Mouse (Mus musculus): ENCODE data around the gene Foxp4. TPM values are rescaled to one million over a fixed set of nuclear protein-coding genes. Genes with fewer than 3 reads are reported as not detected.

The Foxp4 gene
- polyA plus RNA-seq, 1 experiment from 2014 or later = 27.2 TPM

DNA sequence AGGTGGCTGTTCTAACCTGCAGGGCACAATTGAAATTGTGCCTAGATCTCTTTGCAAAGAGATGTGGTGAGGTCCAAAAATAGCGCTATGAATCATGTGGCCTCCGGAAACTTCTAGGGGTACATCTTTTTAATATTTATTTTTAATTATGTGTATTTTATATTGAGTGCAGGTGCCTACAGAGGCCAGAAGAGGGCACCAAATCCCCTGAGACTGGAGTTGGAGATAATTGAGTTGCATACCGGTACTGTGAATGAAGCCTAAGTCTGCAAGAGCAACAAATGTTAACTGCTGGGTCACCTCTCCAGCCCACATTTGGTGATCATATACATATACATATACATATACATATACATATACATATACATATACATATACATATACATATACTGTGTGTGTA, 22.7 kb downstream of the Foxp4 start:
- Histone ChIP-seq H3K27me3 (ENCODE audit: low read depth, poor library complexity, severe bottlenecking) (peaks cover 39% of the 10 kb centered on the region), H3K4me3 (no peak overlapping the region), H3K9me3 (replicated peaks) (no peaks in the 10 kb centered on the region), H3K27ac (no peak overlapping the region), H3K4me1 (peaks cover 60% of the 10 kb centered on the region), H3K36me3 (peaks cover 61% of the 10 kb centered on the region)
- no peak for DNase-seq (ENCODE audit: low spot score)
- WGBS = 72% methylated on average over 3 of the region's 3 CpGs

DNA sequence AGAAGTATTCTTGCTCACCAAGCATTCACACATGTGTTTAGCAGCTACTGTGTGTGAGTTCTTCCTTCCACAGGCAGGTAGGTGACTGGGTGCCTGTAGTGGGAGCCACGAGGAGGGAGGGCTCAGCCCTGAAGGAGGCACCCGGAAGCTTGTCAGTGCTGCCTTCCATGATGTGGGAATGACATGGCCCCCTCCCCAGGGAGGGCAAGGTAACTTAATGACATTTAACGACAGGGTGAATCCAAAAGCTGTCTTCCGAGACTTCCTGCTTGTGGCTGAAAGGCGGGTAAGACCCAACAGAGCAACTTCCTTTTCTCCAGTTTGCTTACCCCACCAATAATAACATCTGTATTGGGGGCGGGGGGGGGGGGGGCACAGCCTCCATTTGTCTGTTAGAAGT, 23.7 kb downstream of the Foxp4 start:
- 65% methylated on average over 6 of the region's 6 CpGs for WGBS
- Histone ChIP-seq H3K9me3 (replicated peaks) (no peaks in the 10 kb centered on the region), H3K27ac (no peak overlapping the region), H3K4me1 (peaks cover 56% of the 10 kb centered on the region), H3K27me3 (ENCODE audit: low read depth, poor library complexity, severe bottlenecking) (peaks cover 32% of the 10 kb centered on the region), H3K36me3 (peaks cover 68% of the 10 kb centered on the region), H3K4me3 (no peak overlapping the region)
- no peak for DNase-seq (ENCODE audit: low spot score)

DNA sequence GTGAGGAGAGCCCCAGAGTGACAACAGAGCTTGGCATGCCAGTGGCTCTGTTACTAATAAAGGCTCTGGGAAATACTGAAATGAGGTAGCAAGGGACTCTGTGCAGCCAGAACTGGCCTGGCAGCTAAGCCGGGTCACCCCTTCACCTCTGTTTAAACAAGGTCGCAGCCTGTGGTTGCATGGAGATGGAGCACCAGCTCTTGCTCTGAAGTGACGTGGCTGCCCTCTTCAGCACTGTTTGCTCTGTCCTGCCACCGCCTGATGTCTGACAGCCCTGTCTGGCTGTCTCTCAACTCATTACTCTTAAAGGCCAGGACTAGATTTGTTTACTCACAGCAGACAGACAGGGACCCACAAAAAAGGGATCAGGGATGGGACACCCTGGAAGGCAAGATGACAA, 25.3 kb downstream of the Foxp4 start:
- Histone ChIP-seq H3K4me3 (no peak overlapping the region), H3K27ac (peak overlapping the region; percentile 66; the same call in 1 of the 2 replicates), H3K9me3 (replicated peaks) (no peaks in the 10 kb centered on the region), H3K27me3 (ENCODE audit: low read depth, poor library complexity, severe bottlenecking) (peaks cover 16% of the 10 kb centered on the region; the same call in 1 of the 2 replicates), H3K36me3 (peaks cover 75% of the 10 kb centered on the region), H3K4me1 (peaks cover 43% of the 10 kb centered on the region)
- WGBS = 23% methylated on average over 4 of the region's 4 CpGs
- no peak for DNase-seq (ENCODE audit: low spot score)

DNA sequence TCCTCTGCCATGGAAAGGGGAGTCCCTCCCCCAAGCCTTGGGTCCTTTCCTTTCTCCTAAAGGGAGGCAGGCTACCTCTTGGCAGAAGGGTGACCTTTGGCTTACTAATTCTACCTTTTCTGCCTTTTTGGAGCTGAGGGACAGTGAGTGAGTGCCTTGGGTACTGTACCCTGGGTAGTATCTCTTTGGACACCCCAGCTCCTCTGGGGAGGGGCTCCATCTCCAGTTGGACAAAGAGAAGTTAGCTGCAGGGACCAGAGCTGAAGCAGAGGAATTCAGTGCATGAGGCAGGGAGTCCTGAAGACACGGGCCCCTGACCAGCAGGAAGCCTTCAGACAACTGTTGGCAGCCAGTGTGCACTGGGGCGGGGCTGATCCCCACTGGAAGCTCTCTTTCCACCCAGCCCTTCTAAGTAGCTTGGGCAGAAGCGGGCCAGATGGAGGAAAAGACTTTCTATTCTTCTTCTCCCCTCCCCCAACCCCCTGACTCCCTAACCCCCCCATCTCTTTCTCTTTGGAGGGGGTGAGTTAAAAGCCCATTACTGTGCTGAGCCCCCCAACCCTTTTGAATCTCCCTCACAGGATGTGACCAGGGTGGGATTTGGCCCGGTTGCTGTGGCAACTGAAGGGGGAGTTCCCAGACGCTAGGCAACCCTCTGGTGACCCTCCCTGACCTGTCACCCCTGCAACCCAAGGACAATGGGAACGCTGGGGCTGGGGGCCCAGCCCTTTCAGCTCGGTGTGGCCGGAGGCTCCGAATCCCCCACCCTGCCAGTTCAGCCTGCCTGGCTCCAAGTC, 26.3 kb downstream of the Foxp4 start:
- peaks cover 74% of the 10 kb centered on the region for H3K36me3 ChIP-seq
- H3K27me3 ChIP-seq (ENCODE audit: low read depth, poor library complexity, severe bottlenecking) = peaks cover 6% of the 10 kb centered on the region; the same call in 1 of the 2 replicates
- H3K9me3 ChIP-seq (replicated peaks) = no peaks in the 10 kb centered on the region
- WGBS = 4% methylated on average over 9 of the region's 9 CpGs
- peaks cover 41% of the 10 kb centered on the region for H3K4me1 ChIP-seq
- no peak for DNase-seq (ENCODE audit: low spot score)
- H3K4me3 ChIP-seq = peak overlapping the region; percentile 24
- peak overlapping the region; percentile 66 for H3K27ac ChIP-seq

DNA sequence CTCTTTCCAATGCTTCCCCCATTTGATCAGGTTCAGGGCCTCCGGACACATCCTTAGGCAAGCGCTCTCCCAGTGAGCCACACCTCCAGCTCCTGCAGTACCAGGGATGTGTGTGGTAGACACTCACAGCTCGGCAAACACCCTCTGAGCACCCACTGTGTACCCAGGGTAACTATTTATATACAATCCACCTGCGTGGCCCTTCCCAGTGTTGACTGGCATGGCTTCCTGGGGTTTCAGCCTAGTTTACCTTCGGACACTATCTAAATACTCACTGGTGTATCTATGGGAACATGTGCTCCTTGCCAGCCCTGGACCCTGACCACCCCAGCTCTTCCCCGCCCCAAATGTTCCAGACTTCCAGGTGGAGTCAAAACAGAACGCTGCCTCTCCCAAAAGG, 34.7 kb downstream of the Foxp4 start:
- H3K27me3 ChIP-seq (ENCODE audit: low read depth, poor library complexity, severe bottlenecking) = no peaks in the 10 kb centered on the region
- peaks cover 50% of the 10 kb centered on the region for H3K4me1 ChIP-seq
- H3K9me3 ChIP-seq (replicated peaks) = no peaks in the 10 kb centered on the region
- H3K36me3 ChIP-seq = peaks cover 82% of the 10 kb centered on the region
- DNase-seq (ENCODE audit: low spot score) = no peak
- H3K27ac ChIP-seq = no peak overlapping the region
- 73% methylated on average over 7 of the region's 7 CpGs for WGBS
- H3K4me3 ChIP-seq = no peak overlapping the region

DNA sequence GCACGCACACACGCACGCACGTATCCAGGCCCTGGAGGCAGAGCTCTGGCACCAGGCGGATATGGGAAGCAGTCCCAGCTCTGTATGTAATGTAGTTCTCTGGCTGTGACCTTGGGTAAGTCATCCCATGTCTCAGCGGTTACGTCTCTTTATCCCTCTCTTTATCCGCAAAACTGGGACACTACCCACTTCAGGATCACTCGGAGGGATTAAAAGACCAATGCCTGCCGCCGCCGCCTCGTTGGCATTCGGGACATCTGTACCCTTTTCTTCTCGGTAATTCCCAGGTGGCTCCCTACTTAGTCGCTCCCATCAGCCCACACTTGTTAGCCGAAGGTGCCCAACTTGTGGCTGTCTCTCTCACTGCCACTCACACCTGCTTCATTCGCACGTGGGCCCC, 35.2 kb downstream of the Foxp4 start:
- no peak for DNase-seq (ENCODE audit: low spot score)
- H3K27ac ChIP-seq = no peak overlapping the region
- H3K27me3 ChIP-seq (ENCODE audit: low read depth, poor library complexity, severe bottlenecking) = no peaks in the 10 kb centered on the region
- H3K4me1 ChIP-seq = peaks cover 50% of the 10 kb centered on the region
- no peaks in the 10 kb centered on the region for H3K9me3 ChIP-seq (replicated peaks)
- 71% methylated on average over 19 of the region's 19 CpGs for WGBS
- peaks cover 82% of the 10 kb centered on the region for H3K36me3 ChIP-seq
- H3K4me3 ChIP-seq = no peak overlapping the region

DNA sequence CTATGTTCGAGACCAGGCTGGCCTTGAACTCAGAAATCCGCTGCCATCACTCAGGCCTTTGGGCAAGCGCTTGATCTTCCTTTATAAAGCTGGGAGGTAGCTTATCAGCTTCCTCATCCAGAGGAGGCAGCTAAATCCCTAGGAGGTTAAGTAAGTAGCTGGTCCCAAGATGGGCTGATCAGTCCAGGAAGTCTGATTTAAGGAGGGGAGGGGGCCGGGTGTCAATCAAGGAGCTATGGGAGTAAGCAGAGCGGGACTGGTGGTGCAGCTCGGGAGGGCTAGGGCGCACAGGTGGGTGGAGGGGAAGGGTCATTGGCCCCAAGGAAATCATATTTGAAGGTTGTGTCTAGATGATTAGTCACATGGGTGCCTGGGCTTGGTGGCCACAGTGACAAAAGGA, 35.8 kb downstream of the Foxp4 start:
- H3K27ac ChIP-seq = no peak overlapping the region; the same call in 1 of the 2 replicates
- peaks cover 56% of the 10 kb centered on the region for H3K4me1 ChIP-seq
- H3K27me3 ChIP-seq (ENCODE audit: low read depth, poor library complexity, severe bottlenecking) = no peaks in the 10 kb centered on the region
- H3K36me3 ChIP-seq = peaks cover 82% of the 10 kb centered on the region
- no peaks in the 10 kb centered on the region for H3K9me3 ChIP-seq (replicated peaks)
- DNase-seq (ENCODE audit: low spot score) = no peak
- 77% methylated on average over 7 of the region's 7 CpGs for WGBS
- no peak overlapping the region for H3K4me3 ChIP-seq

DNA sequence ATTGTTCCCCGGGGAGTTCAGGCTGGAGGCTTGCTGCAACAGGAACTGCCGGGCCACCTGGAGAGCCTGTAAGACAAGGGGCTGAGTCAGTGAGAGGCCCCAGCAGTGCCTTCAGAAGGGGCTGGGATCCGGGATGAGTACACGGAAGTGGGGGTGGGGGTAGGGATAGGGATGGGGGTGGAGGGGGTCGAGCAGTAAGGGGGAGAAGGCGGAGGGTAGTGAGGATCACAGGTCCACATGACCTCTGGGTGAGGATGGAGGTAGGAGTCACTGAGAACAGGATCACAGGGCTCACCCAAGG, 36.3 kb downstream of the Foxp4 start:
- H3K36me3 ChIP-seq = peaks cover 84% of the 10 kb centered on the region
- H3K4me1 ChIP-seq = peaks cover 57% of the 10 kb centered on the region
- no peaks in the 10 kb centered on the region for H3K27me3 ChIP-seq (ENCODE audit: low read depth, poor library complexity, severe bottlenecking)
- DNase-seq (ENCODE audit: low spot score) = no peak
- WGBS = 7% methylated on average over 6 of the region's 6 CpGs
- H3K27ac ChIP-seq = peak overlapping the region; percentile 80
- no peaks in the 10 kb centered on the region for H3K9me3 ChIP-seq (replicated peaks)
- peak overlapping the region; percentile 23; the same call in 1 of the 2 replicates for H3K4me3 ChIP-seq

DNA sequence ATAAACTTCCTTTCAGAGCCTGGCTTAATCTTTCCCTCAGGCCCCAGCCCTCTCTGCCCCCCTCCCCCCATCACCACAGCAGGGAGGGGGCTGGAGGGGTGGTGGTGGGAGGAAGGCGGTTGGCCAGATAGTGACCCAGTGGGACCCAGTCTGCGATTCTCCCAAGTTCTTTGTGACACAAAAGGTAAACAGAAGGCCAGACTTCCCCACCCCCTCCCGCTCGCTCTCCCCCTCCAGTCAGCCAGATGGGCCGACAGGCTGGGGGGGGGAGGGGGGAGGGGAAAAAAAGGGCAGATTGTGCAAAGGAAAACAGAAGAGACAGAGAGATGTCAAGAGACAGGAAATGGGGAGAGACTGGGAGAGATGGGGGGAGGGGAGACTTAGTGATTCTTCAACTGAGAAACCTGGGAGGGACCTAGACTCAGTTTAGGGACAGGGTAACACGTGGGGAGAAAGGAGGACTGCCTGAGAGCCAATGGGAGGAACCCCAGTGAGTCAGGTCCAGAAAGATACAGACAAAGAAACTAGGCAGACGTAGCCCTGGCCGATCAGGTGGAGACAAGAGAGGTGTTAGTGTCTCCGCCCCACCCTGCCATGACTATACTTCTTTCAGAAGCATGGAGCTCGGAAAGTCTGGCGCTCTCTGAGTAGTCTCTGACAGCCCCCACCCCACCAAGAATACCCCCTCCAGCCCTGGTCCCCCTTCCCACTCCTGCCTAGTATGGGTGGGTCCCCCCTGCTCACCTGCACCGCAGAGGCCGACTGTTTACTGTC, 36.9 kb downstream of the Foxp4 start:
- DNase-seq (ENCODE audit: low spot score) = no peak
- Histone ChIP-seq H3K27ac (peak overlapping the region; percentile 80), H3K9me3 (replicated peaks) (no peaks in the 10 kb centered on the region), H3K4me3 (peak overlapping the region; percentile 23), H3K4me1 (peaks cover 62% of the 10 kb centered on the region), H3K36me3 (peaks cover 83% of the 10 kb centered on the region), H3K27me3 (ENCODE audit: low read depth, poor library complexity, severe bottlenecking) (no peaks in the 10 kb centered on the region)
- 11% methylated on average over 13 of the region's 13 CpGs for WGBS

DNA sequence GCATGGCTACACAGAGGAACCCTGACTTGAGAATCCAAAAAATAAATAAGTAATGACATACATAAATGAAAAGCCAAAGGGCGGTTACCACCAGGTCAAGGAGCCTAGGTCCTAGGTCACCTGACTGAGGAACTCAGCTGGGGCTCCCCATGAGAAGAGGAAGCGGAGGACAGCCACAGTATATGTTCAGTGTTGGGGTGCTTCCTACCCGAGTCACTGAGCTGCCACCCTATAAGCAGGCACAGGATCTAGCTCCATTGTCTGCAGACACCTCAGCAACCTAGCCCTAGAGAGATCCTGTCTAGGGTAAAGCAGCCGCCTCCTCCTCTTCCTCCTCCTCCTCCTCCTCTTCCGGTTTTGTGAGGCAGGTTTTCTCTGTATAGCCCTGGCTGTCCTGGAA, 41.3 kb downstream of the Foxp4 start:
- Histone ChIP-seq H3K36me3 (peaks cover 92% of the 10 kb centered on the region), H3K27me3 (ENCODE audit: low read depth, poor library complexity, severe bottlenecking) (peaks cover 18% of the 10 kb centered on the region), H3K4me3 (no peak overlapping the region), H3K9me3 (replicated peaks) (no peaks in the 10 kb centered on the region), H3K27ac (no peak overlapping the region), H3K4me1 (peaks cover 76% of the 10 kb centered on the region)
- 82% methylated on average over 5 of the region's 5 CpGs for WGBS
- no peak for DNase-seq (ENCODE audit: low spot score)

DNA sequence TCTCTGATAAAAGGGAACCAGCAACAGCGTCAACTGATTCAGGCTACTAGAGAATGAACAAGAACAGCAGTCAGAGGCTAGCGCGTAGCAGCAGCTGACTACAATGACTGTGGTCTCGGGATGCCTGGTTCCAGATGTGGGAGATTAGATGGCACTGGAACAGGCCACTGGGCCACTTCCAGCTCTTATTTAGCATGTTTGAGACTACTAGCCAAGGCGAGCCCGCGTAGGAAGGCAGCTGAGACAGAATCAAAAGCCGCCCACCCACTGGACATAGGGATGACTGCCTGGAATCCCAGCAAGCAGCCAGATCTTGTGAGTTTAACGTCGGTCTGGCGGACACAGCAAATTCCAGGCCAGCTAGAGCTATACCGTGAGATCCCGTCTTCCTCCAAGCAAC, 43.1 kb downstream of the Foxp4 start:
- peak; percentile 60 for DNase-seq (ENCODE audit: low spot score)
- H3K4me3 ChIP-seq = no peak overlapping the region
- peak overlapping the region; percentile 40 for H3K27ac ChIP-seq
- peaks cover 36% of the 10 kb centered on the region for H3K27me3 ChIP-seq (ENCODE audit: low read depth, poor library complexity, severe bottlenecking)
- peaks cover 76% of the 10 kb centered on the region for H3K4me1 ChIP-seq
- WGBS = 61% methylated on average over 13 of the region's 13 CpGs
- H3K9me3 ChIP-seq (replicated peaks) = no peaks in the 10 kb centered on the region
- peaks cover 98% of the 10 kb centered on the region for H3K36me3 ChIP-seq

DNA sequence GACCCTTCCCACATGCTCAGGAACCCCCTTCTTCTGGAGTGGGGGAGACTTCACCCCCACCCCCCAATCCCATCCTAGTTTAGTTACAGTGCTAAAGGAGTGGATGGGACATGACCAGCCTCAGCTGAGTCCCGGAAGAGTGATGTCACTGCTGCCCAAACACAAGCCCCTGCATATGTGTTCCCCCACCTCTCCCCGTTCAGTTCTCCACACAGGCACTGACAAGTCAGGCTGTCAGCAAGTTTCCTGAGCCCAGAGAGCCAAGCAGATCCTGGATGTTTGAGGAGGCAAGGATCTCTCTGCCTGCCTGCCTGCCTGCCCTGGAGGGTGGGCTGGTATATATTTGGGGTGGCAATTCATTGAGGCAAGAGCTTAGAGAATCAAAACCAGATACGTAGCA, 45.2 kb downstream of the Foxp4 start:
- Histone ChIP-seq H3K9me3 (replicated peaks) (no peaks in the 10 kb centered on the region), H3K36me3 (peaks cover 98% of the 10 kb centered on the region), H3K4me3 (0 out of 2 replicates have a peak overlapping the region, but pooled peaks have one; percentile 29), H3K4me1 (peaks cover 93% of the 10 kb centered on the region), H3K27ac (peak overlapping the region; percentile 77; the same call in 1 of the 2 replicates), H3K27me3 (ENCODE audit: low read depth, poor library complexity, severe bottlenecking) (peaks cover 41% of the 10 kb centered on the region)
- WGBS = 13% methylated on average over 3 of the region's 3 CpGs
- peak; percentile 54 for DNase-seq (ENCODE audit: low spot score)

DNA sequence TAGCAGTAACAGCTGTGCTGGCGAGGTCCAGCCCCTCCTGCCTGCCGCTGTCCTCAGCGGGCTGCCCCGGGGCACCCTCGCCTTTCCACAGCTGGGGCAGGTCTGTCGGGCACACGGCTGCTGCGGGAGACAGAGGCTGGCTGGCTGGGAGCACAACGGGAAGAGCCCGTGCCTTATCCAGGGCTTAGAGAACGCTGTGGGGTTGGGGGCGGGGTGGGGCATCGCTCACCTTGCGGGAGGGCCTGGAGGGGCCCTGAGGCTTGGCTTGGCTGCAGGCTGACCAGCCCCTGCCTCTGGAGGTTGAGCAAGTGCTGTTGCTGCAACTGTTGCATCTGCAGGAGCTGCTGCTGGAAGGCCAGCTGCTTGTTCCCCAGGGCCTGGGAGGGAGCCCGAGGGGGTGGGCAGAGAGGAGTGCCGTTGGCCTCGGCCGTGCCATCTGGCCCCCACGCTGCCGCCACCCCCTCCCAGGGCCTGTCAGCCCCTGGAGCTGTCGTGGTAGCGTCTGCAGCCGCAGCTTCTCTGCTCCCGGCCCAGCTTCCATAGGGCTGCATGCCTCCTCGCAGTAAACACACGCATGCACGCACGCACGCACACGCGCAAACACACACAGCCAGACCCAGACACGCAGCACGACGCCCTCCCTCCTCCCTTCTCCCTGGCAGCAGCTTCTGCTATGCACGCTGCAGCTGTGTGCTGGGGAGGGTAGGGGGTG, 45.9 kb downstream of the Foxp4 start:
- WGBS = 6% methylated on average over 35 of the region's 35 CpGs
- DNase-seq (ENCODE audit: low spot score) = peak; percentile 65

More for the DNA sequence above, 45.9 kb downstream of the Foxp4 start:
- Histone ChIP-seq H3K36me3 (peaks cover 98% of the 10 kb centered on the region), H3K27ac (peak overlapping the region; percentile 77), H3K4me3 (peak overlapping the region; percentile 29), H3K9me3 (replicated peaks) (no peaks in the 10 kb centered on the region), H3K27me3 (ENCODE audit: low read depth, poor library complexity, severe bottlenecking) (peaks cover 41% of the 10 kb centered on the region), H3K4me1 (peaks cover 93% of the 10 kb centered on the region)

Data from limb, embryonic 10.5 days (tissue).